Mouse (Mus musculus) liver, postnatal 0 days (tissue): Measurements from ENCODE around the gene Ranbp1.

Source experiments
- CTCF ChIP-seq: sonication (generic); IDR thresholded peaks from 2 replicates; pipeline ENCODE4 v1.5.1; 2016; ENCODE audit warnings: antibody characterized with exemption, low read depth
- EP300 ChIP-seq: IDR thresholded peaks from 2 replicates; pipeline ENCODE4 v1.6.1; 2016; ENCODE audit warnings: antibody characterized with exemption, low read depth, mild to moderate bottlenecking

GRCm38 (mm10) chr16:18210701-18211416 lies 37.7 kb downstream of the Ranbp1 start:
- TF ChIP-seq CTCF (peak; percentile 90), EP300 (no peak)
